Mouse (Mus musculus) gastrocnemius, postnatal 4 days (tissue): ENCODE measurements at regions not wholly inside any gene's neighbourhood (a gene's known extent, or its start where the extent isn't known, plus 50 kb on each side); places are given as distances from the start of the nearest gene placed in this dataset.

Experiments used
- DNase-seq, 2 experiments: peaks; one replicate each; pipeline ENCODE4 v3.0.0; 2021 to 2022; ENCODE audit warnings: low spot score in 2 of 2, mixed read lengths in 2 of 2

- DNase-seq = no peak
Observed at GRCm38 (mm10) chr3:147041201-147041600, 189.0 kb downstream of the Ttll7 start.

DNA sequence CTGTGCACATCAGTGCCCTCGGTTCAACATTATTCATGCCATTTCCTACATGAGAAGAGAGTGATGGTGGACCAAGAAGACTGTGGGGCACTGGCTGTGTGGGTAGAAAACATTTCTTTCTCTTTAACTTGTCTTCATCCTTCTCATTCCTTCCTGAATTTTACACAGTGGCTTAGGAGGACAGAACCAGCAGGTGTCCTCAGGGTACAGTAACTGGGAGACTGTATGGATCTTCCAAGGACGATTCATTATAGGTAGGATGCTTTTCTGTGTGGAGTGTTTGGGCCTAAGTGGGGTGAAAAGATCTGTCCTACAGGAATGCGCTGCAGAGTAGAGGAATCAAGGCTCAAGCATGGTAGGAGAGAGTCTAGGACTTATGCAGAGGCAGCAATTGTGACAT, 190.7 kb downstream of the Ttll7 start:
- no peak for DNase-seq

DNA sequence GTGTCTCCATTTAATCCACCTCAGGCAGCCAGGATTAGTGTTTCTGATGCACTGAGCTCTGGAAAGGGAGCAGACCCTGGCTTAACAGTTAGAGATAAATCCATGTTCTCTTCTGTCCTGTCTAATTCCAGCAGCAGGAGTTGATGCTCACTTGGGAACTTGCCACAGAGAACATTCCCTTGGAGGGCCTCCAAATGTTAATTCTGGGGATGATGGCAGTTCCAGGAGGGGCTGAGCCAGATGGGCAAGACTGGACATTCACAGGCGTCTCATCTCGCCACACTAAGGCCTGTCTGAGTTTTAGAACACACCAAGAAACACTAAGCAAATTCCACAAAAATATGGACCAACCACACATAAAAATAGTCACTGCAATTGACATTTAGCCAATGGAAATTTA, 194.5 kb downstream of the Ttll7 start:
- peak in 1 of 2 experiments; percentile 50 for DNase-seq

GRCm38 (mm10) chr3:147054157-147054838, 202.1 kb downstream of the Ttll7 start:
- no peak for DNase-seq

GRCm38 (mm10) chr3:147057874-147058273, 205.7 kb downstream of the Ttll7 start:
- DNase-seq = no peak

DNA sequence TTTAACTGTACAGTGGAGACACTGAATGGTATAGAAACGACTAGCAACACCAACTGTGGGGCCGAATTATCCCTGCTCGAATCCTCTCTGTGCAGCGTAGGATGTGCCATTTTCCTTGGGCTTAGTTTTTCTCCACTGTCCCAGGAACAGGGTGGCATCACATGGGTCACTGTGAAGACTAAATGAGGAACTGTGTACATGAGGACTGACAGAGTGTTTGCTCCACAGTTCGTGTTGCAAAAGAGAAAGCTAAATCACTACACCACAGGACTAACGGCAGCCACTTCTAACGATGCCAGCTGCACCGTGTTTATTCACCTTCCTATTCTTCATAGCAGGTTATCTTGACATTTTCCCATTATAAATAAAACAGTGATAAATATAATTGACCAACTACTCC, 208.5 kb downstream of the Ttll7 start:
- DNase-seq = no peak

DNA sequence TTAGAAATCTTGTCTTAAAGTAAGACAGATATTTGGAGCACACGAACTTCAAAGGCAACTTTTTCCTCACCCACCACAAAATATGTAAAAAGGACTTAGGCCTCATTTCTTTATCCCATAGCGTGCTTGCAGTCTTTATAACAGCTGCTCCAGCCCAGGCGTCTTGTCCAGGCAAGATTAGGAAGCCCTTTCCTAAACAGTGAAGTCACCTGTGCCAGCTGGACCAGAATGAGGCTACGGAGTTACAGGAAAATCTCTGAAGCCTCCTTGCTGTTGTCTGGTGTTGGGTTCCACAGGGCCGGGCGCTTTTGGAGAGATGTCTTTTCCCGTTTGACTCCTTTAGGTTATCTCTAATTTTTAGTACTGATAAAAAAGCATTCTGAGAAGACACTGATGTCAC, 210.3 kb downstream of the Ttll7 start:
- DNase-seq = peak in 1 of 2 experiments; percentile 38

DNA sequence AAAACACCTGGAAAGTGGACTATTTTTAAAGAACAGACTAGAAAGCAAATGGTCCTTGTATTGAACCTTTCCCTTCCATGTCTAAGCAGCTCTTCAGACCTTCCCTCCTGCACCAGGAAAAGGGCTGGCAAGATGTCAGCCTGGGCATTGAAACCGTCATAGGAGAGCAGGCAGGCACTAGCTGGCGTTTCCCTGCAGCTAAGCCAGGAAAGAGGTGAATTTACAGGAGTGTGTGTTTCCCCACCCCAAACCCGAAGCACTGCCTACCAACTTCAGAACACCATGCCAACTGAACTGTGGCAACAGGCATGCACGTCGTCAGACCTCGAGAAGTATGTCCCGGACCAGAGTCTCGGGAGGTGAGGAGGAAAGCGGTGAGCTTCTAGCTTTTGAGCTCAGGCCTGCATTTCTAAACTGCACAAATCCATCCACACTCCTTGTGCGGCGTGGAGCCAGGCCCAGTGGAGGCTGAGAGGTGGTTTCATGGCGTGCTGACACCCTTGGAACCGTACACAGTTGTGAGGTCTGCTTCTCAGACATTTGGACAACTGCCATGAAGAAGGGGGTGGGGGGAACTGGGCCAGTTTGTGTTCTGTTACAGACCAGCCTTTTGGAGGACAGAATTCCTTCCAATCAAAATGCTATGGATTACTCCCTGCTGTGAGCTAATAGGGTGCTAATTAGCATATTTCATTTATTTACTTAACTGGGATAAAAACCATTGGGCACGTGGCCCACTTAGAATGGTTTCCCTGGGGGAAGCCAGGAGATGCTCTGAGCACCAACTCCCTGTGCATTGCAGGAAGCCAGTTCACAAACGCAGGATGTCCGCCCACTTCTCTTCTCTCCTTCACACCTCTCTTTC, 211.6 kb downstream of the Ttll7 start:
- peak in 1 of 2 experiments; percentile 51 for DNase-seq

DNA sequence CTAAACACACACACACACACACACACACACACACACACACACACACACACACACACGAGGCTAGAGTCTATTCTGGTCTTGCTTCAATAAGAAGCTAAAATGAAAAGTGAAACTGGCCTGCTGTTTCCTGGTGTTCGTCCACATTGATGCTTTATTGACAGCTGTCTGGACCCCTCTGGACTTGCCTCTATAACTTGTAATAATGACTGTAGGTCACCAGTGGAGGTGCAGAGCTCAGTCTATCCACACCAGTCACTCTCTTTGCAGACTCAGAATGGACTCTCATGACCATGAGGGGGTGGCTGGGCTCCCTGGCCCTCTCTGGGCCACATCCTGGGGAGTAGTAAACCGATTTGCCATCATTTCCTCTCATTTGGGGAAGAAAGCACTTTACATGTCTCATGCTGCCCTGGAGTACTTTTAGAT, 212.3 kb downstream of the Ttll7 start:
- DNase-seq = no peak

- DNase-seq = no peak
Observed at GRCm38 (mm10) chr3:147070972-147071371, 218.8 kb downstream of the Ttll7 start.

GRCm38 (mm10) chr3:147080197-147080596, 228.0 kb downstream of the Ttll7 start:
- DNase-seq = no peak

DNA sequence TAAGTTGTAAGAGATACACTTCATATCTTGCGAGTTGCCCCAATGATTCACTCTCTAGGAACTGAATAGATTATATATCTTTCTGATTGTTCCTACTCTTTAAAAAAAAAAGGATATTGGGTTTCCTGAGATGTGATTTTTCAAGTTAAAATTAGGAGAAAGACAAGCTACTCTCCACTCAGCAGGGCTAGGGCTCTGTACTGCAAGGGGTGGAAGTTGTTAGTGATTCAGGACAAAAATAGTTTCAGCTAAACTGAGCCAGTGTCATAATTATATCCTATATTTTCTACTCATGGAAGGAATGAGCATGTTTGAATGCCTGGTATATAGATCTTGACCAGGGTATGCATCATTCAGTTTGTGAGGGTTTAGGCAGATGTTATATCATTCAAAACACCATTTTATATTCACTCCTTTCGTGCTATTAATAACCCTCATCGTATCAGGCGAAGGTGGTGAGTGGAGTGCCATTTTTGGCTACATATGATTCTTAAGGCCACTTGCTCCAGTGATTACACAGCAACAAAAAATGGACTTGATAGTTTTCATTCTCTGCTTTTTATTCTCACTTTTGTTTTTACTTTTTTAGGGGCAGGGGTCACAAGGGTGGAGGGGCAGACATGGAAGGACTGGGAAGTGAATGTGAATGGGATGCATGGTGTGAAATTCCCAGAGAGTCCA, 228.7 kb downstream of the Ttll7 start:
- DNase-seq = no peak

DNA sequence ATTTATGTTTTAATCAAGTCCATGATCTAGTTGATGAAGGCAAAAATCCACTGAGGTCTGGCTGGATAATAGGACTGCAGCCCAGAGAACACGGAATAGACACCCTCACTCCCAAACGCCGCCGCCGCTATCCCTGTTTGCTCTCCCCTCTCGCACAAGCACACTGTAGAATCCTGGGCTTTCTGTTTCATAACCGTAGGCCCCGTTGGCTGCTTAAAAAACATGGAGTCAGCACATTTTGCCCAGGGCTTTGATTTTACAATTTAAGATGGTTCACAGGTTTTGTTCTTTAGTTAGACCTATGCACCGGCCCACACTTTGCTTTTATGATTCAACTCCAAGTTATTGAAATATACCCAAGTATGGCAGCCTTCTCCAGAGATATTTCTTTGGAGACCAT, 229.6 kb downstream of the Ttll7 start:
- no peak for DNase-seq

DNA sequence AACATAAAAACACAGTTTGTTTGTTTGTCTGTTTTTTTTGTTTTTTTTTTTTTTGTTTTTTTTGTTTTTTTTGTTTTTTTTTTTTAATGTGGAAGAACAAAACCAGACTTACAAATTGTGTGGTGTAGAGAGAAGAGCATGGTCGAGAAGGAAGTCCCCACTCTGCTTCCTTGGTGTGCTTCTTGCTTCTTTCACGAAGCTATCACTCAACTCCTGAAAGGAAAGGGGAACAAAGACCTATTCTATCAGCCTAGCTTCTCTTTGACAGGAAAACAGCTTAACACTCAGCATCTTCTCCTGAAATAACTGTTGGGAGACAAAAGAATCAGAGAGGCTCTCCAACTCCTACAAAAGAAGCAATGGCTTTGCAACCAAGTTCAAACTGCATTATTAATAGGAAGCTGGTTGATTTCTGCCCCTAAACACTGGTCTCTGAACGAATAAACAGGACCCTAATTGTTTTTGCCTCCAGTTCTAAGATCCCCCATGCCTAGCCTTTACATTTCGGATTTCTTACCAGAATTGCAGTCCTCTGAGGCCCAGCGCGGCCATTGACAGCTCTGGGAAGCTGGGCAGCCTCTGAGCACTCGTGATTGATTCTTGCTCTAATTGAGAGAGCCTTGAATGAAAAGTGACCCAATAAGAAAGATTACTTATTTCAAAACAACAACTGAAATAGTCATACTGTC, 230.2 kb downstream of the Ttll7 start:
- DNase-seq = no peak

DNA sequence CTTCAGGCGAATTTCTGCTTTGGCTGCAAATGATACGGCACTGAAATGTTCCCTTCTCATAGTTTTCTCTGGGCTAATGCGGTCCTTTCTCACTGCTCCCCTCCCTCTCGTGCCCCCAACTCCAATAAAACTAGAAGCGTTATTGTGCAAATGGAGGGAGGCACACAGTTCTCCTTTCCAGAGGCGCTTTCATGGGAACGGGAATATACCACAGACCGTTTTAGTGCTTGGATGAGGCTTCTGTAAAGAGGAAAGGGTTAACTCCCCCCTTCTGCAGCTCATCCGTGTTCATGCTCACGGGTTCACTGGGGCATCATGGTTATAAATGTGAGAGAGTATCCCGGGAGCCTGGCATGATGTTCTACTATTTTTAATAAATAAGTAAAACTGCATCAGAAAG, 231.2 kb downstream of the Ttll7 start:
- no peak for DNase-seq

DNA sequence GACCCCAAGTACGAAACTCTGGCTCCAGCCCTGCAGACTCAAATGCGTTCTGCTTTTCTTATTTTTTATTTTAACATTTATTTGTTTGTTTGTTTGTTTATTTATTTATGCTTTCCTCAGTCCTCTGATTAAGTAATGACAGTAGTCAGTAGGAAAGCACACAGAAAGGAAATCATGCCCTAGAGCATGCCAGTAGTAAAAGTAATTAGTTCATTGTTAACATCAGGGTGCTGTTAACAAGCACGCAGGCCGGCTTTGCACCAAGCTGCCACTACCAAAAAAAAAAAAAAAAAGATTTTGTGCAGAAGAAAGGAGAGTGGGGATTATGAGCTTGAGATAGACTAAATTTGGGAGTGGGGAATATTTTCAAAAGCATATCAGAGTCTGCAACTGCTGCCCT, 231.7 kb downstream of the Ttll7 start:
- DNase-seq = no peak

DNA sequence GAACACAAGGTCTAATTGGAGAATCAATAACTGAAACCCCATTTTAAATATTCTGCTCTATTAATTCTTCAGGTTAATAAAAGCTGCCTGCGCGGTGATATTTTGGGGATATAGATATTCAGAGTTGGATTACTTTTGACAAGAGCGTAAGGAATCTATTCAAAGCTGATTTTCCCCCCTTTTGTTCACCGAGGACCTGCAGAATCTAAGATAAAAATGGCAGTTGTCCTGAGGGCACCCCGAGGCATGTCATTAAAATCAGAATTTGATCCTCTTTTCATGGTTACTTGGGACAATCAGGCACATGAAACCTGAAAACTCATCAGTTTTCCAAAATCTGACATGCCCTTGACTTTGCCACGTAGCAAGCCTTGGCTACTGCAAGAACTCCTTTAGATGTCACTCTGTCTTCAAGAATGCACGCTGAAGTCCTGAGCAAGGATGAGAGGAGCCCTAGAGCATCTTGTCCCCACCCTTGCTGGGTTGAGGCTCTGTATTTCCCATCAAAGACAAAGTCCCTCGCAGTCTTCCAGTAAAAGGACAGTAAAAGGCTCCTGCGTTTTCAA, 232.5 kb downstream of the Ttll7 start:
- no peak for DNase-seq

DNA sequence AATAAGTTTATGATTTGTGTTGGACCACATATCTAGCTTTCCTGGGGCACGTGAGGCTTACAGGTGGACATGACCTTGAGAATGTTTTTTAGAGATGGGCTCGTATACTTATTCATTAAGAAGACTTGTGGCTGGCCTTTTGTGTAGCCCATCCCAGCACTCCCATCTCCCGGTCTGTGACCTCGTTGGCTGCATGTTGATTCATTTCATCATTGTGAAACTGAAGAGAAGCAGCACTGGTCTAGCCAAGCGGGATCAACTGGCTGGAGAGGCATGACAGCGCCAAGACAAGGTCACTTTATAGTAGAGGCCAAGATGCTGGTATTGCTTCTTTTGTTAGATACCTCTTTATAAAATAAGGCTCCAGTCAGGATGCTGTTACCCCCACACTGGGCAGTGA, 236.0 kb downstream of the Ttll7 start:
- DNase-seq = no peak

- DNase-seq = no peak
Observed at GRCm38 (mm10) chr3:147089716-147090115, 237.5 kb downstream of the Ttll7 start.

DNA sequence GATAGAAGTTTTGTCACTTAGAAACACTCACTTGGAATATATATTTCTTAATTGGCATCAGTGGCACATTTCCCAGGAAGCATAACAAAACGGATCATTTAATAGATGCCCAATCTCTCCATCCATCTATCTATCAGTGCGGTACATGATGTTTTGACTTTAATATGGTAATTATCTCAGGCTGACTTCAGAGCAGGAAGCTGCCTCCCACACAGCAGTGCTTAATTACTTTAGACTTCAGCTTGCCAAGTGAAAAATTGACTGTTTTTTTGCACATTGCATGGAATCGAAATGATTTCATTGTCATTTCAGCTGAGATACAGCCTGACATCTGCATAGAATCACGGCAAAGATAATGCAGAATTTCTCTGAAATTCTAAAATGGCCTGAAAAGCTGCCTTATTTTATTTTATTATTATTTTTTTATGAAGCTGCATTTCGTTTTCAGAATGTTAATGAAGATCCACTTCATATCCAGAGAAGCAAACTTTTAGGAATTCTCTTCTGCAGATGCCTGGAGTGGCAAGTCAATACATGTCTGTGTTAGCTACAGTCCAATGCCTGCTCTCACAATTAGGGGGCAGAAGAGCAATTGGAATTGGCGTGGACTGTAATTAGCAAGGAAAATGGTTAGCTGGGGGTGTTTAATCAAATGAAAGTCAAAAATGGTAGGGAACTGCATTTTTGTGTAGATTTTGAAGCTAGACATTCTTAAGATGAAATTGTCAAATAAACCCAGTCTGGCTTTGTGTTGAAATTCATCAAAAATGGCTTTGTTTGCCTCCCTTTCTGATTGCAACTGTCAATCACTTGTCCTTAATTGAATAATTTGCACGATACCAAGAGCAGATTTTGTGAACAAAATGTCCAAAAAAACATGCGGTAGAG, 240.3 kb downstream of the Ttll7 start:
- no peak for DNase-seq
